Mouse (Mus musculus) liver, adult (tissue): ENCODE results near the gene Fbxl14.

ENCODE experiments used
- GATA4 ChIP-seq: IDR thresholded peaks from 2 replicates; pipeline ENCODE4 v1.6.1; 2014; ENCODE audit warnings: mild to moderate bottlenecking, low read length; ENCODE audit not compliant: insufficient replicate concordance

The Fbxl14 gene

GRCm38 (mm10) chr6:119479343-119479875 is at the start of gene Fbxl14:
TSS of gene Fbxl14 (plus strand) at chr6:119479668.
- no peak for TF ChIP-seq GATA4

GRCm38 (mm10) chr6:119430508-119430907 is 49.0 kb upstream of the Fbxl14 start:
- TF ChIP-seq GATA4: no peak

- TF ChIP-seq GATA4: no peak
Observed at GRCm38 (mm10) chr6:119431751-119432324, 47.6 kb upstream of the Fbxl14 start.

- TF ChIP-seq GATA4: no peak
Observed at GRCm38 (mm10) chr6:119434394-119434793, 45.1 kb upstream of the Fbxl14 start.

- no peak for TF ChIP-seq GATA4
Observed at GRCm38 (mm10) chr6:119437894-119438761, 41.3 kb upstream of the Fbxl14 start.

- no peak for TF ChIP-seq GATA4
Observed at GRCm38 (mm10) chr6:119443742-119444645, 35.5 kb upstream of the Fbxl14 start.

- no peak for TF ChIP-seq GATA4
Observed at GRCm38 (mm10) chr6:119445671-119446607, 33.5 kb upstream of the Fbxl14 start.

- no peak for TF ChIP-seq GATA4
Observed at GRCm38 (mm10) chr6:119448321-119449059, 31.0 kb upstream of the Fbxl14 start.

- TF ChIP-seq GATA4: no peak
Observed at GRCm38 (mm10) chr6:119449060-119449499, 30.4 kb upstream of the Fbxl14 start.

GRCm38 (mm10) chr6:119450965-119451943 is 28.2 kb upstream of the Fbxl14 start:
- no peak for TF ChIP-seq GATA4

- no peak for TF ChIP-seq GATA4
Observed at GRCm38 (mm10) chr6:119451981-119452499, 27.4 kb upstream of the Fbxl14 start.

- TF ChIP-seq GATA4: no peak
Observed at GRCm38 (mm10) chr6:119458166-119458565, 21.3 kb upstream of the Fbxl14 start.

GRCm38 (mm10) chr6:119459041-119459440 is 20.4 kb upstream of the Fbxl14 start:
- TF ChIP-seq GATA4: no peak
